Mouse (Mus musculus): Measurements from ENCODE around the gene Porcn. TPM values are rescaled to one million over a fixed set of nuclear protein-coding genes. Genes with fewer than 3 reads are reported as not detected.

The Porcn gene
- polyA plus RNA-seq, 1 experiment from 2014 or later: 59.7 TPM

GRCm38 (mm10) chrX:8236704-8237103 is 30.4 kb upstream of the Porcn start:
- H3K9me3 ChIP-seq (ENCODE audit: control insufficient read depth, low read length): no peaks in the 10 kb centered on the region
- ATAC-seq (ENCODE audit: low read depth): no peak
- H3K36me3 ChIP-seq (ENCODE audit: control insufficient read depth, insufficient read depth, low read length): no peaks in the 10 kb centered on the region
- H3K4me1 ChIP-seq (ENCODE audit: control insufficient read depth, insufficient read depth, low read length): no peaks in the 10 kb centered on the region
- no peaks in the 10 kb centered on the region for H3K27me3 ChIP-seq (ENCODE audit: control insufficient read depth, insufficient read depth, low read length)
- no peak overlapping the region for H3K4me3 ChIP-seq (ENCODE audit: low read depth, low read length)
- H3K4me2 ChIP-seq (ENCODE audit: low read depth, low read length): no peak overlapping the region
- no peak overlapping the region for H3K9ac ChIP-seq (replicated peaks; ENCODE audit: low read depth, low read length)
- H3K27ac ChIP-seq (ENCODE audit: low read depth, low read length): no peak overlapping the region
- 86% methylated on average over 2 of the region's 2 CpGs for WGBS

DNA sequence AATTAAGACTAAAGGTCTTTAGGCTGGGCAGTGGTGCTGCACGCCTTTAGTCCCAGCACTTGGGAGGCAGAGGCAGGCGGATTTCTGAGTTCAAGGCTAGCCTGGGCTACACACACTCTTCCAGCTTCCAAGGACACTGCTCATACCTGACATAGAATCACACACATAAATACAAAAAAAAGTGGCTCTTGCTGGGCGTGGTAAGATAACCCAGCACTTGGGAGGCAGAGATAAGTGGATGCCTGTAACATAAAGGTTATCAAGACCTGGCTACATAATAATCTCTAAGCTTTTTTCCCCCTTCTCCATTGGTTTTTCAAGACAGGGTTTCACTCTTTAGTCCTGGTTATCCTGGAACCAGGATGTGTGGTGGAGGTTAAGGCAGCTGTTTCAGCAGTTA is 27.3 kb upstream of the Porcn start:
- Histone ChIP-seq H3K4me3 (ENCODE audit: low read depth, low read length) (no peak overlapping the region), H3K27me3 (ENCODE audit: control insufficient read depth, insufficient read depth, low read length) (no peaks in the 10 kb centered on the region), H3K9me3 (ENCODE audit: control insufficient read depth, low read length) (no peaks in the 10 kb centered on the region), H3K27ac (ENCODE audit: low read depth, low read length) (no peak overlapping the region), H3K4me1 (ENCODE audit: control insufficient read depth, insufficient read depth, low read length) (no peaks in the 10 kb centered on the region), H3K9ac (replicated peaks; ENCODE audit: low read depth, low read length) (no peak overlapping the region), H3K4me2 (ENCODE audit: low read depth, low read length) (no peak overlapping the region), H3K36me3 (ENCODE audit: control insufficient read depth, insufficient read depth, low read length) (no peaks in the 10 kb centered on the region)
- no peak for ATAC-seq (ENCODE audit: low read depth)
- 83% methylated on average over 3 of the region's 3 CpGs for WGBS

GRCm38 (mm10) chrX:8230272-8230671 is 23.9 kb upstream of the Porcn start:
- 71% methylated on average over 4 of the region's 4 CpGs for WGBS
- Histone ChIP-seq H3K4me3 (ENCODE audit: low read depth, low read length) (no peak overlapping the region), H3K9me3 (ENCODE audit: control insufficient read depth, low read length) (no peaks in the 10 kb centered on the region), H3K9ac (replicated peaks; ENCODE audit: low read depth, low read length) (no peak overlapping the region), H3K4me1 (ENCODE audit: control insufficient read depth, insufficient read depth, low read length) (no peaks in the 10 kb centered on the region), H3K4me2 (ENCODE audit: low read depth, low read length) (no peak overlapping the region), H3K27ac (ENCODE audit: low read depth, low read length) (no peak overlapping the region), H3K27me3 (ENCODE audit: control insufficient read depth, insufficient read depth, low read length) (no peaks in the 10 kb centered on the region), H3K36me3 (ENCODE audit: control insufficient read depth, insufficient read depth, low read length) (no peaks in the 10 kb centered on the region)
- ATAC-seq (ENCODE audit: low read depth): no peak

GRCm38 (mm10) chrX:8223473-8223872 is 17.1 kb upstream of the Porcn start:
- Histone ChIP-seq H3K27ac (ENCODE audit: low read depth, low read length) (no peak overlapping the region), H3K4me3 (ENCODE audit: low read depth, low read length) (no peak overlapping the region), H3K4me1 (ENCODE audit: control insufficient read depth, insufficient read depth, low read length) (no peaks in the 10 kb centered on the region), H3K9ac (replicated peaks; ENCODE audit: low read depth, low read length) (no peak overlapping the region), H3K4me2 (ENCODE audit: low read depth, low read length) (no peak overlapping the region), H3K27me3 (ENCODE audit: control insufficient read depth, insufficient read depth, low read length) (no peaks in the 10 kb centered on the region), H3K36me3 (ENCODE audit: control insufficient read depth, insufficient read depth, low read length) (no peaks in the 10 kb centered on the region), H3K9me3 (ENCODE audit: control insufficient read depth, low read length) (no peaks in the 10 kb centered on the region)
- no peak for ATAC-seq (ENCODE audit: low read depth)
- WGBS: 92% methylated on average over 7 of the region's 7 CpGs

- Histone ChIP-seq H3K4me2 (ENCODE audit: low read depth, low read length) (no peak overlapping the region), H3K9ac (replicated peaks; ENCODE audit: low read depth, low read length) (no peak overlapping the region), H3K9me3 (ENCODE audit: control insufficient read depth, low read length) (no peaks in the 10 kb centered on the region), H3K27ac (ENCODE audit: low read depth, low read length) (no peak overlapping the region), H3K27me3 (ENCODE audit: control insufficient read depth, insufficient read depth, low read length) (no peaks in the 10 kb centered on the region), H3K4me3 (ENCODE audit: low read depth, low read length) (no peak overlapping the region), H3K4me1 (ENCODE audit: control insufficient read depth, insufficient read depth, low read length) (no peaks in the 10 kb centered on the region), H3K36me3 (ENCODE audit: control insufficient read depth, insufficient read depth, low read length) (no peaks in the 10 kb centered on the region)
- WGBS: 75% methylated on average over 7 of the region's 7 CpGs
- ATAC-seq (ENCODE audit: low read depth): no peak
These were observed 16.5 kb upstream of the Porcn start for GRCm38 (mm10) chrX:8222678-8223421.

DNA sequence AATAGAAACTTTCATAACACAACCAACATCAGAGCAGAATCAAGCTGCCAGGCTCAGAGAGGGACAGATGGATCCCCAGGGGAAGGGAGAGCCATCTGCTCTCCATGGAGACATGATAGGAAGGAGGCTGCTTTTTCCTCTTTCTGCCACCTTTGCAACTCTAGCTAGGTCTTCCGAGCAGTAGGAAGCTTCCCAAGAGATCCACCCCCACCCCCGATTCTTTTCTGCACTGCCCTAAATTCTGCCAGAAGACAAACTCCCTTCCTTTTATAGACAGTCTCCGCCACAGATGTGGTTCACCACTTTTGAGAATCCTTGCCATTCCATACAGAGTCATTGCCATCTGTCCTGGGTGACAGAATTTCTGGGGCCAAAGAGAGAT is 16.0 kb upstream of the Porcn start:
- ATAC-seq (ENCODE audit: low read depth): no peak
- no peak overlapping the region for H3K27ac ChIP-seq (ENCODE audit: low read depth, low read length)
- no peaks in the 10 kb centered on the region for H3K27me3 ChIP-seq (ENCODE audit: control insufficient read depth, insufficient read depth, low read length)
- no peak overlapping the region for H3K4me3 ChIP-seq (ENCODE audit: low read depth, low read length)
- H3K36me3 ChIP-seq (ENCODE audit: control insufficient read depth, insufficient read depth, low read length): no peaks in the 10 kb centered on the region
- no peak overlapping the region for H3K4me2 ChIP-seq (ENCODE audit: low read depth, low read length)
- H3K9me3 ChIP-seq (ENCODE audit: control insufficient read depth, low read length): no peaks in the 10 kb centered on the region
- no peaks in the 10 kb centered on the region for H3K4me1 ChIP-seq (ENCODE audit: control insufficient read depth, insufficient read depth, low read length)
- H3K9ac ChIP-seq (replicated peaks; ENCODE audit: low read depth, low read length): no peak overlapping the region
- 85% methylated on average over 2 of the region's 3 CpGs for WGBS

DNA sequence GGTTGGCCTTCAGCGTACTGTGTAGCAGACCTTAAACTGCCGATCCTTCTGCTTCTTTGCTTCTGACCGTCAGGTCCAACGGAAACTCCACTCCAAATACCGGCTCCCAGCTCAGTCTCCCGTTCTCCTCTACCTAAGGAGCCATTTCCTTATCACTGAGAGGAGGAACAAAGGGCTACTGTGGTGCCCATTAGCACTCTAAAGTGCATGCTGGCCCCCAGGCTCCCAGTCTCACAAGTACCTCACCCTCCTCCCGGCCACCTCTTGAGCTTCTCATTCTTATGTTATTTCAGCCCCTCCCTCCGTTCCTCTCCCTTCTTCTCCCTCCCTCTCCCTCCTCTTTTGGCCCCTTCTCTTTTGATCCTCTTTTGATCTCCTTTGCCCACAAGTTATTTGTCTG is 13.3 kb upstream of the Porcn start:
- ATAC-seq (ENCODE audit: low read depth): no peak
- Histone ChIP-seq H3K4me3 (ENCODE audit: low read depth, low read length) (no peak overlapping the region), H3K4me1 (ENCODE audit: control insufficient read depth, insufficient read depth, low read length) (no peaks in the 10 kb centered on the region), H3K4me2 (ENCODE audit: low read depth, low read length) (no peak overlapping the region), H3K9ac (replicated peaks; ENCODE audit: low read depth, low read length) (no peak overlapping the region), H3K27me3 (ENCODE audit: control insufficient read depth, insufficient read depth, low read length) (no peaks in the 10 kb centered on the region), H3K36me3 (ENCODE audit: control insufficient read depth, insufficient read depth, low read length) (no peaks in the 10 kb centered on the region), H3K27ac (ENCODE audit: low read depth, low read length) (no peak overlapping the region), H3K9me3 (ENCODE audit: control insufficient read depth, low read length) (no peaks in the 10 kb centered on the region)
- WGBS: 25% methylated on average over 8 of the region's 8 CpGs

GRCm38 (mm10) chrX:8218114-8218513 is 11.8 kb upstream of the Porcn start:
- Histone ChIP-seq H3K27me3 (ENCODE audit: control insufficient read depth, insufficient read depth, low read length) (no peaks in the 10 kb centered on the region), H3K4me1 (ENCODE audit: control insufficient read depth, insufficient read depth, low read length) (no peaks in the 10 kb centered on the region), H3K9ac (replicated peaks; ENCODE audit: low read depth, low read length) (no peak overlapping the region), H3K27ac (ENCODE audit: low read depth, low read length) (no peak overlapping the region), H3K36me3 (ENCODE audit: control insufficient read depth, insufficient read depth, low read length) (no peaks in the 10 kb centered on the region), H3K4me2 (ENCODE audit: low read depth, low read length) (no peak overlapping the region), H3K9me3 (ENCODE audit: control insufficient read depth, low read length) (no peaks in the 10 kb centered on the region), H3K4me3 (ENCODE audit: low read depth, low read length) (no peak overlapping the region)
- no peak for ATAC-seq (ENCODE audit: low read depth)
- 88% methylated on average over 2 of the region's 2 CpGs for whole genome bisulfite sequencing

DNA sequence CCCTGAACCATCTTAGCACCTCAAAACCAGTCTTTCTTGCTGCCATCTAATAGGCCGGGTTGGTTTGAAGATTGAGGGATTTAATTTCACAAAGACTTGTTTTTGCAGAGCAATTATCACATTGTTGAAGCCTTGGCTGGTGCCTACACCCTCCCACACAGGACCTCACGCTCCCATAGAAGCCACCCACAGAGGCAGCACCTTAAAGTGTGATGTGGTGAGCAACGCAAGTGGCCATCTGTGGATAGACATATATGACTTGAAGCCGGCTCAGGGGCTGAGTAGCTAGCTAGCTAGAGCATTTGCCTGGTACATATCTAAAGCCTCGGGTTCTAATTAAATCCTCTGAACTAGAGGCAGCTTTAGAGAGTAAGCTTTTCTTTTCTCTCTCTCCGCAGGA is 11.1 kb upstream of the Porcn start:
- no peak overlapping the region for H3K9ac ChIP-seq (replicated peaks; ENCODE audit: low read depth, low read length)
- no peak overlapping the region for H3K4me3 ChIP-seq (ENCODE audit: low read depth, low read length)
- 68% methylated on average over 6 of the region's 6 CpGs for WGBS
- no peaks in the 10 kb centered on the region for H3K27me3 ChIP-seq (ENCODE audit: control insufficient read depth, insufficient read depth, low read length)
- H3K36me3 ChIP-seq (ENCODE audit: control insufficient read depth, insufficient read depth, low read length): no peaks in the 10 kb centered on the region
- H3K4me1 ChIP-seq (ENCODE audit: control insufficient read depth, insufficient read depth, low read length): no peaks in the 10 kb centered on the region
- H3K9me3 ChIP-seq (ENCODE audit: control insufficient read depth, low read length): no peaks in the 10 kb centered on the region
- no peak for ATAC-seq (ENCODE audit: low read depth)
- no peak overlapping the region for H3K4me2 ChIP-seq (ENCODE audit: low read depth, low read length)
- no peak overlapping the region for H3K27ac ChIP-seq (ENCODE audit: low read depth, low read length)
